Mouse (Mus musculus): ENCODE results near the gene Sorcs2. TPM values are rescaled to one million over a fixed set of nuclear protein-coding genes. Genes with fewer than 3 reads are reported as not detected.
A peak's percentile ranks its signal among the peaks of the same experiment; 100 is the strongest.

Gene Sorcs2
- total RNA-seq, 2 experiments from 2014 or later, result 11.4 to 14.6 TPM

DNA sequence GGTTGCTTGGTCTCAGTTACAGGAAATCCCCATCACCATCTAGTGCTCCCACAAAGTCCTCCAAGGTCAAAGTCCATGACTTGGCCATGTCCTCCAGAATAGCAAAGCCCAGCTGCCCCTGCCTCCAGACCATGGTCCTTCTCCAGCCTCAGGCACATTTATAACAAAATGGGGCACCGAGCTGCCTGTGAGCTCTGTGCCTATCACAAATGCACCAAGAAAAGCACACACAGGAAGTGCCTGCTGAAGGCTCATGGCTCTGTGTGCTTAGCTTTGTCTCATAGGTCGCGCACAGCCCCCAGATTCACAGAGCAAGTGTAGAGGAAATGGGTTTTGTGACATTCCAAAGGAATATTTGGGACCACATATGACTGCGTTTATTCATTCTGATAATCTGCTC lies 39.8 kb downstream of the Sorcs2 start:
- DNase-seq, result no peak

DNA sequence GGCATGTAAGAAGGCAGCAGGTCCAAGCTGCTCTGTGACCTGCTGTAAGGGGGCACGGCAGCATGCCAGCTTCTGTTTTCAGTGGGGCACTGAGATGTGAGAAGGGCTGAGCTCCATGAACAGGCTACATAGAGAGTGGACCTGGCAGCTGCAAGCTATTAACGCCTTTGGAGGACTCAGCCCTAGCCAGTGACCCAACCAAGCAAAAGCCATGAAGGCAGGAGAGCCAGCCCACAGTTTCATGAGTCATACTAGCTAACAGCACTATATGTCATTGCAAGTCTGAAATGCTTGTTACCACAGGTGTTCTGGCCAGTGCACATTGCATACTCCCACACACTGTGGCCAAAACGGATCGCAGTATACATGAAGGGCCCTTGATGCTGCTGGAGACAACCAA lies 41.3 kb downstream of the Sorcs2 start:
- DNase-seq, result no peak

DNA sequence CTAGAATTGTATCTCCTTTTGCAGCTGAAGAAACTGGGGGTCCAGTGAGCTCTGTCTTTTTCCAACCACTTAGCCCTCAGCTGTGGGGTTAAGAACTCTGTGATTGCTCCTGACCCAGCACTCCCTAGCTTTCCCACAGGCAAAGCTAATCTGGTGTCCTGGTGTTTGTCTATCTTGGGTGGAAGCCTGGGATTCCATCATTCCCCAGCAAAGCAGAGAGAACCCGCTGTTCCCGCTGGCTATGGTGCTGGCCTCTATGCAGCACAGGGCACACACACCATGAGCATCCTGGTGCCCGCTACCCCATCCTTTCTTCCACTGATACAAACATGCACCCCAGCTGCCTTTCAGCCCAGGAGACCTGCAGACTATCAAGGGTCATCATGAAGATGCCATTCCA lies 42.3 kb downstream of the Sorcs2 start:
- no peak for DNase-seq

DNA sequence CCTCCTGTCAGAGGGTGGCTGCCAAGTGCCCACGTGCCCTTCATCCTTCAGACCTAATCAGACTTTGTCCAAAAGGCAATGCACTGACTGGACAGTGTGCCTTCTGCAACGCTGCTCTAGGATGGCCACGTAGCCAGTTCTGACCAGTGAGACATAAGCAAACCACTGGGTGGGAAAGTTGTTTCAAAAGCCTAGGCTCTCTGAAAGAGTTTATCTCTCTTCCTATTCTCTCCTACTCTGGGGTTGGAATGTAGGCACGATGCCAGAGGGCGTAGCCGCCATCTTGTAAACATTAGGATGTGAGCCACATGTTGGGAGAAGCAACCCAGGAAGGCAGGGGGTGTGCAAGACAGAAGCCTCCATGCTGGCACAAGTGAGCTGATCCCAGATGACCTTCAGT lies 44.3 kb downstream of the Sorcs2 start:
- DNase-seq, result no peak

DNA sequence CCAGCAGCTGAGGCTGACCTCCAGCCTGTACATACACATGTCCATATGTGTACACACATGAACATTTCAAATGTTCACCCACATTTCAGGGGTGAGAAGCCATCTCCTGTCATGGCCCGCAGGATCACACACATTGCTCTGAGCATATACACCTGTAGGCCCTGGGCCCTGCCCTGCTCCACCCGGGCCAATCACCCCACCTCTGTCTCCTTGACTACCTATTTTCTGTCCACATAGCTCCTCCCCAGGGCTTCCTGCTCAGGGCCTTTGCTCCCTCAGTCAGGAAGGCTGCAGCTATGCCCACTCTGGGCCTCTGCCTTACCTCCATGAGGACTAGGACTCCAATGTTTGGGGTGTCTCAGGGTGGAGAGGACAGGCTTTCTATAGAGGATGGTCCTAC lies 44.7 kb downstream of the Sorcs2 start:
- DNase-seq, result no peak

DNA sequence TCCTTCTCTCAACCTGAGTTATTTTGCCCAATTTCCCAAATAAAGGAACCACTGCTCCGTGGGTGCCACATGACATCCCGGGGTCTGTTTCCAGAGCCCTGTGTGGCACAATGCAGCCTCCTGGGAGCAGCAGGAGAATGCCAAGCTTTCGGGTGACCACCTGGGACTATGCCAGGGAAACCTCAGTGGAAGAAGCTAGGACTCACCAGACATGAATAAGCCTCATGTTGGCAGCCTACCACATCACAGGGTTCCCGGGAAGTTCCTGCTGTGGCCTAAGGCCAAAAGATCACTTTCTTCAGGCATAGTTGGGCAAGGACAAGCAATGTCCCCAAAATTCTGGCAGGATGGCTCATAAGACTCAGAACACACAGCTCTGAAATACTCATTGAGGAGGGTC lies 51.2 kb downstream of the Sorcs2 start:
- DNase-seq, result no peak

DNA sequence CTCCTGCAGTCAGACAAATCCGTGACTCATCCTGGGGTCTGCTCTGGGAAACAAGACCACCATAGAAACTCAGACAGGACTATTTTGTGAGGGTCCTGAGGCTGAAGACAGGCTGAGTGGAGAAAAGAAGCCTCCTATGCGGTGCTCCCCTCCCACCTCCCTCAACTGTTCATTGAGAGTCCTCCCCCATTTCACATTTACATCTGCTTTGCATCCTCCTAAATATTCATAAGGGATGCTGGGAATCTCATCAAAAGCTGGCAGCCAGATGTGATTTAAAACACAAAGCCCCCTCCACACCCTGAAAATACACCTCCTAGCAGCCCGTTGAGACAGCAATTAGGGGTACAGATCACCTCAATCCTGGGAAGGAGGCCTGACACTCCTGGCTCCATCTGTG lies 58.7 kb downstream of the Sorcs2 start:
- DNase-seq, result no peak

DNA sequence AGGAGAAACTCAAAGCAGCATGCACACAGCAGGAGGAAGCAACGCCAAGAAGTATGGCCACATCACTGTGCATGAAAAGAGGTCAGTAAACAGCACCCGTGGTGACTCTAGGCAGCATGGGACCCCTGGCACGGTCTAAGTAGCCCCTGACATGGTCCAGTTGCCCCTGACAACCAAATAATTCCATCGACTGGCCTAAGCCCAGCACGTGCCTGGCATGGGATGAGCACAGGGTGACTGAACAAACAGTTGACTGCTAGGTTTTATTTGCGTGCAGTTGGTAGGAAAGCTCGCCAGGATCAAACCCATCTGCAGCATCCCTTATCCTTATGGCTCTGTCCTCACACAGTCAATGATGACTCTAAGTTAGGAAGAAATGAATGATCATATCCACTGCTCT lies 61.7 kb downstream of the Sorcs2 start:
- no peak for DNase-seq

DNA sequence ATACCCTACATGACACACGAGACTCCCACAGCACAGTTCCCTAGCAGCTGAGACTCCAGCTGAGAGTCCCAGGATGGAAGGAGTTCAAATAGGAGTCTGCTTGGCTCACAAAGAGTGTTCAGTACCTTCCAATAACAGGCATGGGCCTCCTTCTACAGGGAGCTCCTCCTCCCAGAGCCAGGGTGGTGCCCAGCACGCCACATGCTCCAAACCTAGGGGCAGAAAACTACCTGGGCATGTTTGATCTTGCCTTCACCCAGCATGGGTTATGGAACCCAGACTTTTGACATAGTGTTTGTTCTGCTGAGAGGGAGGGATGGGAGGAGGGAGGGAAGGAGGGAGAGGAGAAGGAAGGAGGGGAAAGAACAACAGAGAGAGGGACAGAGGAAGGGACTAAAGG lies 62.3 kb downstream of the Sorcs2 start:
- no peak for DNase-seq

DNA sequence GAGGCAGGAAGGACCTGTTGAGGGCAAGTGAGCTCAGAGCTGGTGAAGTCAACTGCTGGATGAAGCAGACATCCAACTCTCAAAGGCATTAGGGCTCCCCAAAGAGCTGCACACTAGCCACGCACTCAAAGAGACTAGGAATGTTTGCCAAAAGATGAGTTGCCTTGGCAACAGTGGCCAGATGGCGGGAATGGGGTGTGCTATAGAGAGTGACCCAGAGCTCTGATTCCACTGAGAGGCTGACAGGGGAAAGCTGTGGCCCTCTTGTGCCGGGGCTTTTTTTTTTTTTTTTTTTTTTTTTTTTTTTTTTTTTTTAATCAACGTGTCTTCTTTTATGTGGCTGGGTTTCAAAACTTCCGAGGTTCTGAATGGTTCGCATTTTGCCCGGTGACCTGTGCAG lies 63.7 kb downstream of the Sorcs2 start:
- DNase-seq, result no peak

DNA sequence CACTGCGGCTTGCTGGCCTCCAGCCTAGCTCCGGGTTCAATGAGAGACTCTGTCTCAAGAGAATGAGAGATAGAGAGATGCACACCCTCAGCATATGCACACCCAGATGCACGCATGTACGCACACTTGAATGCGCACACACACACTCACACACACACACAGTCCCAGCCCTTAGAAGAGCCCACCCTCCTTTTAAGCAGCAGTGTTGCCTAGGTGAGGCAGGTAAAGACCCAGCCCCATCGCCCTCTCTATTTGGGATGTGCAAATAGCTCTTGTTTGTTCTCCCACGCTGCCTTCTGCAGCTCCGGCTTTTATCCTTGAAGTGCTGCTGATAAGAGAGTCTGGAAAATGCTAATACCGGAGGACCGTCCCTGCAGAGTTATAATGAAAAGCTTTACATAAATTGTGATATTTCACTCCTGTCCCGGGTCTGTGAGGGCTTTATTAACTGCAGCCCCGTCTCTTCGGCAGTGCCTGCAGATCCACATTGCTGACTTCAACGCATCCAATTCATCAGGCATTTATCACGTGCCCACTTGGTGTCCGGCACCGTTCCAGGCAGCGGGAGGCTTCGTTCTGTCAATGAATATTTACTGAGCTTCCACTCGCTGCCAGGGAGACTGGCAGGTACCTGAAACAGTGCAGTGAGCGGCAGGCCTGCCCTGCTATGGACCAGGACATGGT lies 67.3 kb downstream of the Sorcs2 start:
- DNase-seq, result peak; percentile 57

DNA sequence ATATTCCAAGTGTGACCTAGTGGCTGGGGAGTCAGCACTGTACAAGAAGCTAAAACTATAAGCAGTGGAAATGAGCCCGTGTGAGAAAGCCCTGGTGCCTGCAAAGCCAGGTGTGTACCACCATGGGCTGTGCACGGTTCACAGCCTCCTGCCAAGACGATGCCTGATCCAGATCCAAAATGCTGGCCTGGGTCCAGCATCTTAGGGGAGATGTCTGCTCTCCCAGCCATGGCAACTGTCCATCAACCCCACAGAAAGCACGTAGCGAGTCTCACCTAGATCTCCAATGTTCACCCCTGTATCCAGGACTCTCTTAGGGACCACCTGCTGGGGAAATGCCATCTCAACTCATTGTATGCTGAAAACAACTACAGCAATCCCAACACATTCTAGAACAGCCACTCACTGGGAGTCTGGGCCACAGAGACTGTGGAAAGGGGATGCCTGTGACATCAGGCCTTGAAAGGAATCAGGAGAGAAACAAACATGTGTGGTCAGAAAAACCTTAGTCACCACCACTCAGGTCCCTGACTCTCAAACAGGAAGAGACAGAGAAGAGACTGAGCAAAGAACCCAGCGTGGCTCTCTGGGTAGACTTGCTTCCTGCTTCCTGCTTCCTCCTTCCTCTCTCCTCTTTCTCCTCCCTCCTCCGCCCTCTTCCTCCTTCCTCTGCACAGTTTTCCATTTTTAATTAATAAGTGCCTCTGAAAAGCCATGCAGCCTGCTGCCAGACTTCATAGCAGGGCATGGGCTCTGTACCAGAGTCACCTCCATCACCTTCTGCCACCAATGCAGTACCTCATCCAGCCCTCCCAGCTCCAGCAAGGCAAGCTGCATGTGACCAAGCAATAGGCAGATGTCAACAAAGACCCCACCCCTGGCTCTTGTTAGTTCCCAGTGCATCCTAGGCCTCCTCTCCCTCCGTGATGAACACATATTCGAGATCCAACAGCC lies 71.6 kb downstream of the Sorcs2 start:
- no peak for DNase-seq

DNA sequence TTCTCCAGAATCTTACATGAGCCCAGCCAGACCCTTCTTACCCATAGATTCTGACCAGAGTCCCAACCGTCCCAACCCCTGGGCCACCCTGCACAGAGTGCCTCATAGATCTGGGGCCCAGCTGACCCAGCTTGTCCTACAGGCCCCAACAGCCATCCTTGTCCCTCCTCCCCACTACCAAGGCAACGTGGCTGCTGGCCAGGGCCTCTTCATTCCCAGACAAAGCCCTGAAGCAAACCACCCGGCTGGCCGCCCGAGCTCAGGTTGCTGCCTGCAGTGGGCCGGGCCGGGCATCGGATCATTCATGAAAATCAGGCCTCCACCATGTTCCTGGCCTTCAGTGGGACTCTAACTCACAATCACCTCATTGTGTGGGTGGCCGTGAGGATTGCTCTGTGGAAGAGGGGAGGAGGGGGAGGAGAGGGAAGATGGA lies 73.8 kb downstream of the Sorcs2 start:
- DNase-seq, result peak; percentile 46

DNA sequence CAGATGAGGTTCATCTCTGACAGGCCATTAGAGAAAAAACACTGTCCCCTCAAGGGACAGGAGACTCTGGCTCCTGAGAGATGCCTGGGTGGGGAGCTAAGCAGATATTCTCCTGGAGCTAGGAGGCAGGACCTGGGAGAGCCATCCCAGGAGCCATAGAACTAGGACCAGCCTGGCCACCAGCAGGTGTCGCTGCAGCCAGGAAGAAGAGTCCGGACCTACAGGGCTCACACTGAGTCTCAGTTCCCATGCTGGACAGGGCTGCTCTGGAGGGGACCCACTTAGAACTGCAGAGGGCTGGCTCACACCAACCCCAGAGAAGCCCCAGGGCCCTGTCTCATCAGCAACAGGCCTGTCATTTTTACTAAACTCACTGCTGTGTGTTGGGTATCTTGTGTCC lies 74.4 kb downstream of the Sorcs2 start:
- DNase-seq, result peak; percentile 90

DNA sequence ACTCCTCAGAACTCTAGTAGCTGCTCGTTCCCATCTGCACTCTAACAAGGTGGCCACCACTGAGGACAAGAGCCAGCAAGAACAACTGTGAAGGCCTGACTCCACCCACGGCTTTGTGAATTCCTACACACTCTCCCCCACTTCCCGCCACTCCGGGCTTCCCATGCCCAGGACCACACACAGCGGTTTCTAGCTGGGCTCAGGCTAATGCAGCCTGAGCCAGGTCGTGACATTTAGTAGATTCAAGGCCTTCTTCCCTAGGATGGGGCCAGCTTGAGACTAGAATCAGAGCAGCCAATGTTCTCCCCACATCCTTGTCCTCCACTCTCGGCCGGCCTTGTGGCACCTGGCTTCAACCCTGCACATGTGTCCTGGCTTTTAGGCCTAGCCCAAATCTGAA lies 76.4 kb downstream of the Sorcs2 start:
- DNase-seq, result peak; percentile 29

DNA sequence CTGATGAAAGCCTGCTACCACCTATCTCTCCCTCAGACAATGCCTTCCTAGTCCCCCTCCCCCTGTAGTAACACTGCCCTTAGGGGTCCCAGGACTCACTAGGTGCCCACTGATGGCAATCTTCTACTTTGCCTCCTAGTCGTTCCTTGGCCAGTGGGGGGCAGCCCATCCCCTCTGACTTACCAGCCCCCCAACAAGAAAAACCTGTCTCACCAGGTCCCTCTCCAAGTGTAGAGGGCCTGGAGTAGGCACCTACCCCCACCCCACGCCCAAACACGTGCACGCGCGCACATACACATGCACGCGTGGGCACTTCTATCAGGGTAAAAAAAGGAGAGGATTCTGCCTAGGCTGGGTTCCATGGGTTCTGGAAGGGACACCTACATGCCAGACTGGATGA lies 77.3 kb downstream of the Sorcs2 start:
- DNase-seq, result no peak

DNA sequence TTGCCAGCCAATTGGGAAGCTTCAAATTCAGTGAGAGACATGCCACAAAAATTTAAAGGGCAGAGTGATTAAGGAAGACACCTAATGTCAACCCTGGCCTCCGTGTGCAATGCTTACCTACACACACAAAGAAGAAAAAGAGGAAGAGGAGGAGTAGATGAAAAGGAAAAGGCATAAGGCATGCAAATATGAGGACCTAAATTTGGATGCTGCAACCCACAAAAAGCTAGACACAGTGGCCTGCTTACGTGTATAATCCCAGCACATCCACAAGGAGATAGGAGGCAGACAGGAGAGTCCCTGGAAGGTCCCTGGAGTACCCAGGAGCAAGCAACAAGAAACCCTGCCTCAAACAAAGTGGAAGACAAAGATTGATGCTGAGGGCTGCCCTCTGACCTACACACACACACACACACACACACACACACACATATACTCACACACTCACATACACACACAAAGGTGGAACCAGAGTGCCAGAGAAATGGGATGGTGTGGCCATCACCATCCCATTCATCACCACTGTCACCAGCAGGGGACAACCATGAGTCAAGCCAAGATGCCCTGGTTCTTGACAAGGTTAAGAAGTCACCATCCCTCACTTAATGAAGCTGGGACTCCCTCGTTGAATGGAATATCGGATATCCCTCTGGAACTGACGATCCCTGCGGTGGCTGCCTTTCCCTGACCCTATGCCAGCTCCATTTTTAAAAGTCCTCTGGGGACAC lies 80.1 kb downstream of the Sorcs2 start:
- DNase-seq, result no peak

DNA sequence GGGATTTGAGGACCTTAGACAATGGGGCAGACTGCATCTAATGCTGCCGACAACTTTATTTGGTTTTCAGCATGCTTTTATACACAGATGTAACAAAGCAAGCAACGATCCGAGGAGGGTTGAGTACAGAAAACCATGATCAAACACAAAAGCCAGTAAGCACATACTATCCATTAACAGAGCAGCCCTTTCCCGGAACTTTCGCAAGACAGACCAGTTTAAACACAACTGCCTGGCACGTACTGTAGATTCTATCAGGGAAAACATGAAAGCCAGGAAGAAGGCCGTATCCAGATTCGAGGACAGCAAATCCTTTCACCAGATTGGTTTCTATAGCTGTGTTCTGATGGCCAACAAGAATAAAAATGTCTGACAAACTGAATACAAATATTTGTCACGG lies 82.8 kb downstream of the Sorcs2 start:
- DNase-seq, result no peak

DNA sequence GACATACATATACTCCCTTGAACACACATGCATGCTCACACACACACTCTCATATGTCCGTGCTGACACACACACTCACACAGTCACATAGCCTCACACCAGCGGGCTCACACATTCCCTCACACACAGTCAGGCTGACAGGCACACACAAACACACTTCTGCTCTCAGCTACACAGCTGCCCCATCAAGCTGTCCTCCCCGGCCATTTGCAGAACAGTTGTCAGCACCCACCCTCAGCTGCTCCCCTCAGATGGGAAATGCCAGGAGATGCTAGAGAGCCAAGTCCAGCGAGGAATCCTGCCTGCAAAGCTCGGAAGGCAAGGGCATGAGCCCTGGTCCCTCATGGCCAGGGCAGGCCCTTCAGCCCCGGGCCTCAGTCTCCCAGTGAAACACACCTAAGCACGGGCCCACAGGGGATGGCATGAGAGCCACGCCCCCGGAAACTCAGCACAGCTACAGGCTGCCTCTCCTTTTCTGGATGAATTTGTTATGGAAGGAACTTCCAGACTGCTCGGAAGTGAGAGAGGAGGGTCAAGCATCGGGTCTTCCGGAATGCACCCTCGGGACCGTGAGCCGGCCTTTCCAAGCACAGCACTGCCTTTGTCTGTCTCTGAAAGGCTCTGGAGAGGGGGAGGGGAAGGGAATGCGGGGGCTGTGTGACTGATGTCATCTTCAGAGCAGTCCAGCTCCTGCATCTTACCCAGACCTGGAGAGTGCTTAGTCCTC lies 84.4 kb downstream of the Sorcs2 start:
- peak; percentile 63 for DNase-seq

DNA sequence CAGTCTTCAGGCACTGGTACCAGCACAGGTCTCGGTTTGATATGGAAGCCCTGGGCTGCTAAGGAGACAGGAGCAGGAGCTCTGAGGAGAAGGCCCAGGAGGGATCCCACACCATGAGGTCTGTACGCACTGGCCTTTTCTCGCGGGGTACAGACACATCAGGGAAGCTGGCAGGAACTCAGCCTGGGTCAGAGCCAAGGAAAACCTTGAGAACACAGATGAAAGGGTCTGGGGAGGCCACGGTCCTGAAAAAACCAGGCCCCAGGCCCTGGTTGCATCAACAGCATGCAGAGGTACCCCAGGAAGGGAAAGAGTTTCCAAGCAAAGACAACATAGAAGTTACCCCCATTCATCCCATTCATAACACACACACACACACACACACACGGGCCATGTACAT lies 85.0 kb downstream of the Sorcs2 start:
- DNase-seq, result peak; percentile 69

DNA sequence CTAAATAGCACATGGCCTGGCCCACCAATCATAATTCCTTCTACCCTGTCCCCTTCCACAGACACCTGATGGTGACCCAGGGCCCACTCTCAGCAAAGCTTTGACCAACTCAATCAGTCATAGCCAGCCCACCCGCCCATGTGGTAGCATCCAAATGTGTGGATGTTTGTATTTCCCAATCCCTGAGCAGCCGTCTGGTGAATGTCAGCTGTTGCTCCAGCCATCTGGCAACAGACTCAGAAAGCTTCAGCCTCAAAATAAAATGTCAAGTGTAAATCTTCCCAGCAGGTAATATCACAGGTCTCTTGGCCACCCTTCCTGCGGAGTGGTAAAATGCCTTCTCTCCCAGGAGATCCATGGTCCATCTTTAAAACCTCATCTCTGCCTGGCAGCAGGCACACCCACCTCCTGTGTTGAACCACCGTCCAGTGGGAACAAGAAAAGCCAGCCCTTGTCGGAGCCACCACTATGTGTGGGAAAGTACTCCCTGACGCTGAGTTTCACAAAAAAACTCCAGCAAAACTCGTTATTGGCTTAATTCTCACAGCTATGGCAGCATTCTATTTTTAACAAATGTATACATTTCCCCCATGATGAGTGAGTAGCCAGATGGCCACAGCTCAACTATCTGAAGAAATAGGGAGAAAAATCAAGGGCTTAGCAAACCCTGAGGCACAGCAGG lies 93.5 kb downstream of the Sorcs2 start:
- no peak for DNase-seq

DNA sequence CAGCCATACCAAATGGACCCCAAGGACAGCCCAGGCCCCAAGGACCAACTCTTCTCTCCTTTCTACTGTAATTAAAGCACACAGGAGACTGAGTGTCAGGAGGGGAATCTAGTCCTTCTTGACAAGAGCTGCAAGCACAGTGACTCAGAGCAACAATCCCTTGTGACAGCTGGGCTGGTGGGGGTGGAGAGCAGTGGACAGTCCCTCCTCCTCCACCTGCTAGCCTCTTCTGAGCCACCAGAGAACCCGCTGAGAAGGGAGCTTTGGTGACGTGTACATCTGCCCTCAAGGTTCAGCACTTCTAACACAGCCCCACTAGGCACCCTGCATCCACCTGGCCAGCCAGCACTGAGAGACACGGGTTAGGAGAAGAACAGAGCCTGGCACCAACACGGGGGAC lies 96.8 kb downstream of the Sorcs2 start:
- no peak for DNase-seq
